Mouse (Mus musculus) megakaryocyte, embryonic 14.5 days (primary cell): Measurements from ENCODE around the gene Mdga1. TPM values are rescaled to one million over a fixed set of nuclear protein-coding genes. Genes with fewer than 3 reads are reported as not detected.

Source experiments
- H3K27me3 ChIP-seq: replicated peaks from 2 replicates; pipeline ENCODE3; 2012; ENCODE audit warnings: inconsistent platforms
- H3K36me3 ChIP-seq: replicated peaks from 2 replicates; pipeline ENCODE3; 2012; ENCODE audit warnings: low read length, inconsistent platforms, mixed read lengths
- H3K4me1 ChIP-seq: 2 replicates; pipeline ENCODE4 v1.6.1; 2012; ENCODE audit warnings: inconsistent platforms
- H3K4me3 ChIP-seq: replicated peaks from 2 replicates; pipeline ENCODE3; 2012; ENCODE audit warnings: moderate library complexity, mild to moderate bottlenecking, inconsistent platforms
- H3K9me3 ChIP-seq: 2 replicates; pipeline ENCODE4 v1.6.1; 2012; ENCODE audit warnings: inconsistent platforms
- FLI1 ChIP-seq: IDR thresholded peaks from 2 replicates; pipeline ENCODE4 v1.6.1; 2012; ENCODE audit warnings: low read length, inconsistent platforms, mixed read lengths
- GATA1 ChIP-seq: IDR thresholded peaks from 3 replicates; pipeline ENCODE4 v1.6.1; 2012; ENCODE audit warnings: mixed read lengths, low read length, inconsistent platforms, borderline replicate concordance
- polyA plus RNA-seq: library from polyadenylated mRNA; stranded (reverse); fragments of >175 nt; gene quantifications from 2 replicates; pipeline ENCODE4 v1.2.3, GENCODE M21; 2012; ENCODE audit warnings: low replicate concordance; ENCODE audit not compliant: insufficient read depth

The Mdga1 gene
- polyA plus RNA-seq, 1 experiment, result 32.8 TPM

- H3K27me3 ChIP-seq, result peaks cover 27% of the 10 kb centered on the region
- no peak for TF ChIP-seq GATA1
- no peak for TF ChIP-seq FLI1
Observed at GRCm38 (mm10) chr17:29854388-29854787, 115.5 kb downstream of the Mdga1 start.

GRCm38 (mm10) chr17:29852846-29853486 is 116.9 kb downstream of the Mdga1 start:
- H3K4me1 ChIP-seq, result peaks cover 49% of the 10 kb centered on the region
- H3K36me3 ChIP-seq, result no peaks in the 10 kb centered on the region
- no peaks in the 10 kb centered on the region for H3K9me3 ChIP-seq
- peaks cover 27% of the 10 kb centered on the region for H3K27me3 ChIP-seq
- TF ChIP-seq FLI1, result no peak
- no peak for TF ChIP-seq GATA1
- H3K4me3 ChIP-seq, result no peak overlapping the region

More at GRCm38 (mm10) chr17:29854388-29854787, 115.5 kb downstream of the Mdga1 start:
- no peaks in the 10 kb centered on the region for H3K36me3 ChIP-seq
- no peak overlapping the region for H3K4me3 ChIP-seq
- H3K4me1 ChIP-seq, result peaks cover 53% of the 10 kb centered on the region
- no peaks in the 10 kb centered on the region for H3K9me3 ChIP-seq

GRCm38 (mm10) chr17:29849436-29849797 is 120.5 kb downstream of the Mdga1 start:
- peaks cover 41% of the 10 kb centered on the region for H3K4me1 ChIP-seq
- H3K4me3 ChIP-seq, result no peak overlapping the region
- no peak for TF ChIP-seq FLI1
- no peak for TF ChIP-seq GATA1
- H3K9me3 ChIP-seq, result no peaks in the 10 kb centered on the region
- H3K36me3 ChIP-seq, result no peaks in the 10 kb centered on the region
- peaks cover 12% of the 10 kb centered on the region for H3K27me3 ChIP-seq

- peaks cover 11% of the 10 kb centered on the region for H3K27me3 ChIP-seq
- H3K4me3 ChIP-seq, result no peak overlapping the region
- no peaks in the 10 kb centered on the region for H3K36me3 ChIP-seq
- peaks cover 41% of the 10 kb centered on the region for H3K4me1 ChIP-seq
- no peak for TF ChIP-seq FLI1
- TF ChIP-seq GATA1, result no peak
- no peaks in the 10 kb centered on the region for H3K9me3 ChIP-seq
Observed at GRCm38 (mm10) chr17:29848793-29849435, 121.0 kb downstream of the Mdga1 start.

GRCm38 (mm10) chr17:29847291-29847690 is 122.6 kb downstream of the Mdga1 start:
- no peak for TF ChIP-seq FLI1
- Histone ChIP-seq H3K36me3 (no peaks in the 10 kb centered on the region), H3K4me3 (no peak overlapping the region)

GRCm38 (mm10) chr17:29846284-29846683 is 123.6 kb downstream of the Mdga1 start:
- Histone ChIP-seq H3K27me3 (peaks cover 4% of the 10 kb centered on the region), H3K36me3 (no peaks in the 10 kb centered on the region), H3K9me3 (no peaks in the 10 kb centered on the region), H3K4me1 (peaks cover 50% of the 10 kb centered on the region), H3K4me3 (no peak overlapping the region)
- no peak for TF ChIP-seq GATA1
- TF ChIP-seq FLI1, result no peak

More at GRCm38 (mm10) chr17:29847291-29847690, 122.6 kb downstream of the Mdga1 start:
- H3K9me3 ChIP-seq, result no peaks in the 10 kb centered on the region
- peaks cover 41% of the 10 kb centered on the region for H3K4me1 ChIP-seq
- H3K27me3 ChIP-seq, result peaks cover 4% of the 10 kb centered on the region

GRCm38 (mm10) chr17:29844949-29845348 is 124.9 kb downstream of the Mdga1 start:
- no peaks in the 10 kb centered on the region for H3K9me3 ChIP-seq
- TF ChIP-seq FLI1 (no peak), GATA1 (no peak)
- peaks cover 4% of the 10 kb centered on the region for H3K27me3 ChIP-seq
- H3K4me1 ChIP-seq, result peaks cover 57% of the 10 kb centered on the region
- no peak overlapping the region for H3K4me3 ChIP-seq
- no peaks in the 10 kb centered on the region for H3K36me3 ChIP-seq

GRCm38 (mm10) chr17:29843419-29844162 is 126.3 kb downstream of the Mdga1 start:
- Histone ChIP-seq H3K27me3 (peaks cover 6% of the 10 kb centered on the region), H3K4me1 (peaks cover 51% of the 10 kb centered on the region), H3K4me3 (no peak overlapping the region), H3K9me3 (no peaks in the 10 kb centered on the region), H3K36me3 (no peaks in the 10 kb centered on the region)
- TF ChIP-seq GATA1, result no peak
- TF ChIP-seq FLI1, result no peak

- no peak for TF ChIP-seq FLI1
- no peak for TF ChIP-seq GATA1
- Histone ChIP-seq H3K9me3 (no peaks in the 10 kb centered on the region), H3K4me1 (peaks cover 61% of the 10 kb centered on the region), H3K36me3 (no peaks in the 10 kb centered on the region), H3K27me3 (peaks cover 6% of the 10 kb centered on the region), H3K4me3 (peak overlapping the region; percentile 92)
Observed at GRCm38 (mm10) chr17:29841781-29842690, 127.9 kb downstream of the Mdga1 start.
